Mouse (Mus musculus) left cerebral cortex, postnatal 14 days (tissue): Measurements from ENCODE around the gene Zbtb38. TPM values are rescaled to one million over a fixed set of nuclear protein-coding genes. Genes with fewer than 3 reads are reported as not detected.
A peak's percentile ranks its signal among the peaks of the same experiment; 100 is the strongest.

Source experiments
- DNase-seq, 2 experiments: peaks; one replicate each; pipeline ENCODE4 v3.0.0; 2021 to 2022; ENCODE audit warnings: low spot score in 2 of 2, mixed read lengths in 1 of 2
- intact Hi-C: fragments of 180-260 bp; cut with DNase I; formaldehyde crosslinking; loops from one replicate; pipeline ENCODE4 v1.15.1; 2025
- total RNA-seq, 2 experiments: library from RNA; stranded (reverse); gene quantifications; 2 replicates each; pipeline ENCODE4 v1.2.3; 2021

Gene Zbtb38
- total RNA-seq, 2 experiments from 2014 or later, result 47.0 to 49.0 TPM

DNA sequence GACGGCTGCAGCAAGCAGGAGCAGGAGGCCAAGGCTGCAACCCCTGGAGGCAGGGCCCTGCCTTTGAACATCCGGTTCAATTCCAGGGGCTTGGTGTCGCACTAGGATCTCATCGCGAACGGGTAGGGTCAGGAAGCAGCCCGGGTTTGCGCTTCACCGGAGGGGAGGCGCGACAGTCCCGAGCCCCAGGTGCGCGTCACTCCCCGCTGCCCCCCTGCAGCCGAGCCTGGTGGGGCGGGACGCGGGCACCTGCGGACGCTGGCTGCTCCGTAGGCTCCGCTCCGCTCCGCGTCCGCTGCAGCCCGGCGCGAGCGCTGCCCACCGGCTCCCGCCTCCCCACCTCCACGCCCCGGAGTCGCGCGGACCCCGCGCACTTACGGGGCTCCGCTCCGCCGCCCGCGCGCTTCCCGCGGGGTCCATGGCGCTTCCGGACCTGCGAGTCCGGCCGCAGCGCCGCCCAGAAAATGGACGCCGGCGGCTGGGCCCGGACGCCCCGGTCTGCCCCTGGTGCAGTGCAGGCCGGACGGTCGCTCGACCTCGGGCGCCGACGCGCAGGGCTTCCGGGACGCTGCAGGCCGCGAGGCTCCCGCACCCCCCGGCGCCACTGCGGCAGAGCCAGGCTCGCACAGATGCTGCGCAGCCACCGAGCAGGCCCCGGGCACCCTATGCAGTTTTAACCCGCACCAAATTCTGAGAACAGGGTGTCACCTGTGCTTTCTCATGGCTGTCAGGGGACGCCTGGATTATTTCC is 33.0 kb downstream of the Zbtb38 start:
- DNase-seq, result peak in 1 of 2 experiments; percentile 52
- intact Hi-C loops, result no loop called here

GRCm38 (mm10) chr9:96718888-96719287 is 33.7 kb downstream of the Zbtb38 start:
- intact Hi-C loops, result no loop called here
- no peak for DNase-seq

DNA sequence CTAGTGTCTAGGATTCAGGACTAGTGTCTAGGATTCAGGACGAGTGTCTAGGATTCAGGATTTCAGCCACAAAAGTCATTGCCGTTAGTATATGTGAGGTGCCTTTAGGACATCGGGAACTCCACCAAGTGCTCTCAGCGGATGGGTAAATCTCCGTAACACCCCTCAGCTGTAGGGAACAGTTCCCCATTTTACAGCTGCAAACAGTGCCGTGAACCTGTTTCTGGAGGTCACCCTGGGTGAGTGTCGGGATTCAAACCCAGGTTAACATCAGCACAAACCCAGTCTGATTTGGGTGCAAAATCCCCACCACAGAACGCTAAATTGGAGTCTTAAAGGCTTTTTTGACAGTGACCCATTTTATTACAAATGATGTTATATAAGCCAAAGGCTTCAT is 34.2 kb downstream of the Zbtb38 start:
- intact Hi-C loops, result no loop called here
- DNase-seq, result no peak

GRCm38 (mm10) chr9:96717698-96718401 is 34.8 kb downstream of the Zbtb38 start:
- no peak for DNase-seq
- intact Hi-C loops, result no loop called here

GRCm38 (mm10) chr9:96716735-96717444 is 35.7 kb downstream of the Zbtb38 start:
- intact Hi-C loops, result no loop called here

GRCm38 (mm10) chr9:96716136-96716535 is 36.5 kb downstream of the Zbtb38 start:
- intact Hi-C loops, result no loop called here
- no peak for DNase-seq

More at GRCm38 (mm10) chr9:96716735-96717444, 35.7 kb downstream of the Zbtb38 start:
- DNase-seq, result no peak

DNA sequence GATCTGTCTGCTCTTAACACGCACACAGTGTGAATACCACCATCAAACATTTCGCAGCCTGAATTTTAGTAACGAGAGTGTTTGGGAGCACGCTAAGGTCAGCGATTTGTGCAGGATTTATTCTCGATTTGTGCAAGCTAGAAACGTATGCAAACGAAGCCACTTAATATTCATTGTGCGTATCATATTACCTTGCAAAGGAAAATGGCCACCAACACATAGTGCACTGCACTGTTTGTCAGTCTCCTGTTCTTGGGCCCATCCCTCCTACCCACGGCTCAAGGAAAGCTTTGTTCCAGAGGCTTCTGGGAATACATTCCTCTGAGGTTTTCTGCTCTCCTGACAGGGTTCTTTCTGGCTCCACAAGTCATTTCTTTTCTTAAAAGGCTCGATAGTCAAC is 37.5 kb downstream of the Zbtb38 start:
- no peak for DNase-seq
- intact Hi-C loops, result no loop called here

GRCm38 (mm10) chr9:96713472-96714390 is 38.9 kb downstream of the Zbtb38 start:
- no peak for DNase-seq
- intact Hi-C loops, result no loop called here

DNA sequence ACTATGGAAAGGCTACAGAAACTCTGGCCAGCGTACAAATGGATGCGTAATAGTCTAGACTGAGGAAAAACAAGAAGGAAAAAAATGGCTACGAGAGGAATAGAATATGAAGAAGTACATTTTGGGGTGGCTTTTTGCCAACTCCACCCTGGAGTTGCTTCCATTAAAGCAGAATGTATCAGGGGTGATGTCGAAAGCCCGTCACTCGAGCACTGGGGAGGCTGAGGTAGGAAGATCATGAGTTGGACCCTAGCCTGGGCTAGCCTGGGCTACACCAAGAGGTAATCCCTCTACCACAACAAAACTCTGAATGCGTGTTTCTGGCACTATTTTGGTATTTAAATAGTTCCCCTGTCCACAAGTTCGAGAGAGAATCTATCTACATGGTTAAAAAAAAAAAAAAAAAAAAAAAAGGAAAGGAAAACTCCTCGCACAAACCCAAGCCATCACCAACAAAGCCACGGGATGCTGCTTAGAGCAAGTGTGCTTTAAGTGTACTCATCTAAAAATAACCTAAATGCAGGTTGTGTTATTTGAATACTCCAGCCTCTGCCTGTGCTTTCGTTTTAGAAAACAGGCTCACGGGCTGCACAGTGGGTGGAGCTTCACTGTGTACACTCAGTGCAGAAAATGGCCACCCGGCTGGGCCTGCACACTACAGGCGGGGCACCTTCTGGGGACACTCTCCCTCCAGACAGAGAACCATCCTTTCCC is 39.7 kb downstream of the Zbtb38 start:
- DNase-seq, result no peak
- intact Hi-C loops, result no loop called here

DNA sequence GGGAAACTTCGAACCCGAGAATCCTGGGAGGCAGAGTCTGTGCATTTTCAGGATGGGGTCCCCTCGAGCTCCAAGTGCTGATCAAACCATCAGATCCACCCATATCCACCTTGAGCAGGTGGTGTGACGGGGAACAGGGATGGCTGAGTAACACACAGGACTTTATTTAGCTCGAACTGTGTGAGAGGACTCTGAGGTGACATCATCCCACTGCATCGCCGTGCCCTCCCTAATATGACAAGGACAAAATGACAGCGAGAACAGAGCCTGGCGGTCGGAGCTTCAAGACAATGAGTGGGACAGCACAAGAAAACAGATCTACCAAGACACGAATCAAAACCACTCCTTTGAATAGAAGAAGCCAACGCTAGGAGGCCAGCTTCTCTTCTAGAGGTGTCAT is 40.6 kb downstream of the Zbtb38 start:
- no peak for DNase-seq
- intact Hi-C loops, result no loop called here

GRCm38 (mm10) chr9:96710241-96710946 is 42.2 kb downstream of the Zbtb38 start:
- no peak for DNase-seq
- intact Hi-C loops, result no loop called here

- intact Hi-C loops, result no loop called here
- no peak for DNase-seq
These were observed 43.7 kb downstream of the Zbtb38 start for GRCm38 (mm10) chr9:96708905-96709304.

DNA sequence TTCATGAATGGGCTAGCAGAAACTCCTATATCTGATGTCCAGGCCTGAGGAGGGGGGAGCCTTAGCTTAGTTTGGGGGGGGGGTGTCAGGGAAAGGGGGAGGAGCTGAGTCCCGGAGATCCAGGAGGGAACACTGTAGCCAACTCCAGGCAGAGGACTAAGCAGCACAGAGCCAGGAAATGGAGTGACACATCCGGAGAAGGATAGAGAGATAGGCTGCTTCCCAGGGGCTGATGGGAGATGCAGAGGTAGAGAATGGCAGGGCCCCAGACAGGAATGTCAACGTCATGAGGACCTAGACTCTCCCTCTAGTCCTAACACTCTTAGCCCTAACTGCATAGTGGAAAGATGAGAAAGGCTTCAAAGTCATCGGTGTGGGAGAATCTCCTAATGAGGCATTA is 44.7 kb downstream of the Zbtb38 start:
- intact Hi-C loops, result no loop called here
- DNase-seq, result no peak

DNA sequence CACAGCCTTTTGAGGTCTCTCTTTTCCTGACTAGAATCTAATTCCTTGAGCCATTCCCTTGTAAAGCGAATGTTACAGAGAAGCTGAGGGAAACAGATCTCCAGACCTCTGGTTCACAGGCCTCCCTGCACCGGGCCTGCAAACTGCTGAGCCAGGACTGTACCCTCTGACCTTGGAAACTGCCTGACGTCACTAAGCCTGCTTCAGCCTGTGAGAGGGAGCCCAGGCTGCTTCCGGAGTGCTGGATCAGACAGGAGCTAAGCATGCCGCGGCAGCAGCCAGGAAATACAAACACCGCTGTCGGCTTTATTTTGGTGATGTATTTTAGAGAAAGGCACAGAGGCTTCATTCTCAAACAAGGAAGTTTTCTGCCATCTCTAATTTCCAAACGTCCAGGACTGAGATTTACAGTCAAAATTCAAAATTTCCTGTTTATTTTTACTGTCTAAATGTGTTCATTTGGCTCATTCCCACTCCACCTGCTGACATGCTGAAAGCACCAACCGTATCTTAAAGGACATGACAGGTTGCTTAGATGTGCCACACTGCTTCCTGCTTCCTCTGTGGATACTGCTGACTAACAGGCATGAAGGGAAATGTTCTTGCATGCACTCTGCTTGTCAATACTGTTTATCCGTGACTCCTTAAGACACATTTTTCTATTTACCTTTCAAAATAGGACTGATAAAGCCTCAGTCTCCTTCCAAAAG is 46.9 kb downstream of the Zbtb38 start:
- intact Hi-C loops, result no loop called here
- DNase-seq, result no peak

DNA sequence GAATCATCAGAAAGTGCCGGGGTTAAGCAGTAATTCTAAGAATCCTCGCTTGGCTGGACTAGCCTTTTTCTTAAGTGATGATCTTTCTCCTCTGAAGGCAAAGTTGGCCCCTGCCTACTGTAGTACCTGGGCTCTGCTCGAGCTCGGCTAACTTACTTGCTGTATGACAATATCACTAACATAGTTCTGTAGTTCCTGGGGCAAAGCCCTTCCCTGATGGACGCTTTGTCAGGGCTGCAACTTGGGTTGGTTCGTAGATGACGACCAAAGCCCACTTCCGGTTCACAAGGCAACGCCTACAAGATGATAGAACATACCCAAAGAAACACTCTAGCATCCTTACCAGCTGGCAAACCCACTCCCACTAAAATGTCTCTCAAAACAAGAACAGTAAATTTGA is 47.7 kb downstream of the Zbtb38 start:
- intact Hi-C loops, result no loop called here
- DNase-seq, result no peak

GRCm38 (mm10) chr9:96701891-96702290 is 50.7 kb downstream of the Zbtb38 start:
- intact Hi-C loops, result no loop called here
- DNase-seq, result no peak

DNA sequence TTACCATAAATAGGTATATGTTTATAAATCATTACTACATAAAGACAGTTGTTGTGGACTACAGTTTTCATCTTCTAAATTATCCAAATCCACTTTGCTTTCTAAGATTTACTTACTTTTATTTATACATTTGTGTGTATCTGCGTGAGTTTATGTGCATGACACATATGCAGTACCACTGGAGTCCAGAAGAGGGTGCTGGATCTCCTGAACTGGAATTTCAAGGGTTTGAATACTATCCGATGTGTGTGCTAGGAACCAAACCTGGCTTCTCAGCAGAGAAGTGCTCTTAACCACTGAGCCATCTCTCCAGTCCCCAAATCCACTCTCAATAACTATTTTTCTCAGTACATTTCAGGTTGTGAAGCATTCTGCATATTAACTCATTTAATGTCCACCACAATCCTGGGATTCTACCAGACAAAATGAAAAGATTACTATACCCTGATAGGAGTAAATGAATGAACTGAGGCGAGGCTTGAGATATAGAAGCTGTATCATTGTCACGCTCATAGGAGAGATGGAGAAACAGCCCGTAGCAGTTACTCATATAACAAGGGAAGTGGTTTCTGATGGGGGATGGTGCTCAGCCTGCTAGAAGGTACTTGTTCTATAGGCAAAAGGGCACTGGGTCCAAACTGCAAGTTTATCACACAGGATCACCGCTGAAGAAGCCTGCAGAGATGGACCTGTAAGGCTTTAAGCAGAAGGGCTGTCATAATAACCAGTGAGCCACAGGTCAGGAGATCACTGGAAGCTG is 53.2 kb downstream of the Zbtb38 start:
- intact Hi-C loops, result loop anchor here (5.0 kb wide), 1 partner anchor 33 kb away; no protein-coding TSS in a partner anchor
- no peak for DNase-seq
